ENCODE assay signal across 8 mouse cellular contexts in the genomic region with DNA sequence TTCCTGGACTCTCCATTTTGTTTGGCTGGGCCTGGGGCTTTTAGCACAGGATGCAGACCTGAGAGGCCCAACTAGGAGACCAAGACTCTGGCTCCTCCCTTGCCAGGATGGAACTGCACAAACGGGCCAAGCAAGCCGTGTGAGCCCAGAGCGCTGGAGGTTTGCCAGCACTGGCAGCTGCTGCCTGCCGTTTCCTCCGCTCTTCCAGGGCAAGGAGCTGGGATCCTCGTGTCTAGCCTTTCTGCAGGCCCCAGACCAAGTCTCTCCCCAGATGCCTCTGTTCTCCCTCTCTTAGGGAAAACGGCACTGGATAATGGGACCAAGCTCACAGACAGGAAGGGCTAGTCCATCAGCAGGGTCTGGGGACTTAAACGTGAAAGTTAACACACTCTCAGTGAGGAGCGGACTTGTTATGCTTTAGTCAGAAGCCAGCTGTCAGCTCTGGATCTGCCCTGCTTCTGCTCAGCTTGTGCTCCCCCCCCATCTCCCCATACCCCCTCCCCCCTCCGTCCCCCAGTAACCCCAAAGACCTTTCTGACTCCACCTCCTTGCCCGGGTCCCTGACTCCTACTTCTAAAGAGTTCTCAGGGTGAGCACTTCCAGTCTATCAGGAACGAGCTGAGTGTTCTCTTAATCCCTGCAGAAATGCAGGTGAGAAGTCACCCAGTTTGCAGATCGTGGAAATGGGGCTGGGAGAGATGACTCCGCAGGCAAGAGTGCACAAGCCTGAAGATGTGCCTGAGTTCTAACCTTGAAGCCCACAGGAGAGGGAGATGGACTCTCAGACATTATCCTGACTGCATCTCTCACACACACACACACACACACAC. TPM values are rescaled to one million over a fixed set of nuclear protein-coding genes. Genes with fewer than 3 reads are reported as not detected.
A peak's percentile ranks its signal among the peaks of the same experiment; 100 is the strongest.
DNase-seq lines count a peak whose midpoint lies in the region; ATAC-seq lines count a peak whose summit lies in the region.

No protein-coding gene starts in this region.

- H3K27me3 ChIP-seq in hindbrain, embryonic 13.5 days, result no peaks in the 10 kb centered on the region

- no peak overlapping the region for H3K4me3 ChIP-seq in hindbrain, embryonic 13.5 days

- H3K9me3 ChIP-seq in hindbrain, embryonic 13.5 days, result no peaks in the 10 kb centered on the region

- peaks cover 39% of the 10 kb centered on the region for H3K4me1 ChIP-seq in hindbrain, embryonic 13.5 days (replicated peaks)

- peak; percentile 82 for ATAC-seq in hindbrain, embryonic 13.5 days (ENCODE audit: low FRiP score)

- H3K9ac ChIP-seq in hindbrain, embryonic 13.5 days, result peak overlapping the region; percentile 9; the same call in 1 of the 2 replicates

- H3K36me3 ChIP-seq in hindbrain, embryonic 13.5 days, result no peaks in the 10 kb centered on the region

- 0 out of 2 replicates have a peak overlapping the region, but pooled peaks have one; percentile 9 for H3K4me2 ChIP-seq in hindbrain, embryonic 13.5 days

- H3K27ac ChIP-seq in hindbrain, embryonic 13.5 days, result peak overlapping the region; percentile 75

- peak; percentile 64 for DNase-seq in T-cell, adult 2 months (ENCODE audit: low spot score)
- peak; percentile 82 for DNase-seq in cerebellum, adult 8-10 months
- peak; percentile 86 for DNase-seq in gastrocnemius, adult 18-20 months (ENCODE audit: low spot score)
- DNase-seq in layer of hippocampus, postnatal 25 days (ENCODE audit: extremely low spot score in 1 of 2, low spot score in 1 of 2), result peak; percentile 65 to 68
- peak; percentile 88 for DNase-seq in lung, postnatal 14 days
- peak; percentile 96 for DNase-seq in skeletal muscle tissue, adult 2 months (ENCODE audit: low read depth, low spot score)
- DNase-seq in spleen, postnatal 14 days (ENCODE audit: low spot score in 2 of 2), result no peak

- WGBS in hindbrain, embryonic 13.5 days, result 24% methylated on average over 14 of the region's 14 CpGs

RNA-seq across cellular contexts. Expression of gene Tex2, which starts 45.0 kb away (rescaled TPM):
- 10 to 100 TPM; 64.8 to 69.4 TPM for total RNA-seq in gastrocnemius, adult 18-20 months (2021)
- polyA plus RNA-seq in hindbrain, embryonic 13.5 days (2015; fragmentation: Nextera tagmentation; extraction: Ambion mirVana), result 21.3 and 21.7 TPM in 2 replicates
- 100 to 1,000 TPM; 129 to 144 TPM for total RNA-seq in layer of hippocampus, postnatal 25 days (2021)

Comparison
In these comparisons a context has a peak if more than half of its experiments do, and no peak if none do; other contexts are left out.
1. DNase-seq: peak in T-cell, adult 2 months (single experiment), cerebellum, adult 8-10 months (single experiment), gastrocnemius, adult 18-20 months (single experiment), layer of hippocampus, postnatal 25 days (2 of 2), lung, postnatal 14 days (single experiment) and skeletal muscle tissue, adult 2 months (single experiment); none in spleen, postnatal 14 days (0 of 2).